Mouse (Mus musculus): ENCODE data around the gene Wdfy1. TPM values are rescaled to one million over a fixed set of nuclear protein-coding genes. Genes with fewer than 3 reads are reported as not detected.

Wdfy1 gene
- total RNA-seq, 4 experiments from 2014 or later: 49.9 to 67.8 (median 54.9) TPM

DNA sequence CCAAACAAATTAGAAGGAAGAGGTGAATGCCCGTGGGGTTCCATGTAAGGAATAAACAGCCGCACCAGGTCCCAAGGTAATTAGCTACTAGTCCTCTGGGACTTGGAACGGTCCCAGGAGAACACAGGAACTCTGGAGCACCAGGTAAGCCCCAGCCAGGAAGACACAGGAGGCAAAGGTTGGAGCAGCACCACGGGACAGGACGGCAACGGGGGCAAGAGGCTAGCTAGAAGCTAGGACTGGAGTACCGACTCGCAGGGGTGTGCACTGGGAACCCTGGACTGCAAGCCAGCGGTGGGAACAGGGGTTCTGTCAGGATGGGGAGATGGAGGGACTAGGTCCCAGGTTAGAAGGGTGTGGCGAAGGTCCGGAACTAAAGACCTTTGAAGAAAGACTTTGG, 15.3 kb downstream of the Wdfy1 start:
- DNase-seq: no peak

DNA sequence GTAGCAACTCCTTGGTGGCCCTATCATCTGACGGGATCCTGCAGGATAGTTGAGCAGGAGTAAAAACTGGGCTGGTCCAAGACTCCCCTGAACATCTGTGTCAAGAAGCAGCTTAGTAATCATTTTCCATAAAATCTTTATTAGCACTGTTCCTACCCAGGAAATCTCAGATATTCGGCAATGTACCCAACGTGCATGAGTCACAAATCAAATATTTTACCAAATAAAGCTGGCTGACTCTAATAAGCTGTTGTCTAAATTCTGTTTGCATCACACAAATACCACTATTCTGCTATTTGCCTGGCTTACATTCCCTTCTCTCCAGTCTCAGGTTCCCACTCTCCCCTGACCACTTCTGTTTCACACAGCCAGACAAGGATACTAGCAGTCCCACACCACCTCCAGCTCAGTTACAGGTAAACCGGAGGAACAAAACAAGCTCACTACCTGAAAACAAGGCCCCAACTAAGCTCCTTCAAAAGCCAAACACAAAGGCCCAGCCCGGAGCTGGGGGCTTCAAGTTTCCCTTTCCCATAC, 16.4 kb downstream of the Wdfy1 start:
- no peak for DNase-seq

DNA sequence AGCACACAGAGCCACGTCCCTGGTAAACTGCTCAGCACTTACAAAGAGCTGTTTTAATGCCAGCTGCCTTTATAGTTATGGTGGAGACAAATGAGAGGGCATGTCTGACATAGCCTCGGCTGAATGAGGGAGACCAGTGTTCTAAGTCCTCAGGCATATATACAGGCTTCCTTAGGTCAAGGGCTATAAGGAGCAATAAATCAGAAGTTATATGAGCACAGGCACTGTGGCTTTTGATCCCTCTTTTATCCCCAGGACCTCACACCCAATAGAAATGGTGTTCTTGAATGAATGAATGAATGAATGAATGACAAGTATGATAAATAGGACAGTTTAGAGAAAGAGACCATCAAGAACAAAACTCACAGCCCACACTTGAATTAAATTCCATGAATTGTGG, 16.9 kb downstream of the Wdfy1 start:
- no peak for DNase-seq

DNA sequence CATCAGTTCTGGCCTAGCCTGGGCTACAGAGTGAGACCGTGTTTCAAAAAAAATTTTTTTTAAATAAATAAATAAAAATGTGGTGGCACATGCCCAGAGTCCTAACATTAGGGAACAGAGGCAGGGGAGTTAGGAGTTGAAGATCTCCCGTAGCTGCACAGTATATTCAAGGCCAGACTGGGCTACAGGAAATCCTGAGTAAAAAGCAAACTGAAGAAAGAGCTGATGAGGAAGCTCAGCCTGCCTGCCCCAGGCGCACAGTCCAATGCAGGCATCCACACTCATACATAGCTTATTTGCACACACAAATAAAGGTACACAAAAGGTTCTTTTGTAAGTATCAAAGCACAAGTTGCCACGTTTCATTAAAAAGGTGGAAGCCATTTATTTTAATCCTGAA, 18.3 kb downstream of the Wdfy1 start:
- no peak for DNase-seq

DNA sequence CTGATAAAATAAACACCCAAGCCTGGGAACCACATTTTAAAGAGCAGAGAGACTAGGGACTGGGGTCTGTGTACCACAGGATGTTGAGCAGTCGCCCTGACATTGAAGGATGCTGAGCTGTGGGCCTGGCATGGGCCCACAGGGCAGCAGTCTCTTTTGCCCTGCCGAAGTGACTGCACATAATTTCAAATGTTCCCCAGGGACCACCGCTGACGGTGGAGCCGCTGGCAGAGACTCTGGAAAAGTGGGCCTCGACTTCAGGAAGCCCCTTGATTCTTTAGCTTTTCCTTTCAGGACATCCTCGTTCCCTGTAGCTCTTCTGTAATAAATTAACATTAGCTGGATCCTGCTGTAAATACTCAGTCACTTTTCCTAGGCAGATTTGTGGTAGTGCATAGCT, 18.8 kb downstream of the Wdfy1 start:
- DNase-seq: no peak

DNA sequence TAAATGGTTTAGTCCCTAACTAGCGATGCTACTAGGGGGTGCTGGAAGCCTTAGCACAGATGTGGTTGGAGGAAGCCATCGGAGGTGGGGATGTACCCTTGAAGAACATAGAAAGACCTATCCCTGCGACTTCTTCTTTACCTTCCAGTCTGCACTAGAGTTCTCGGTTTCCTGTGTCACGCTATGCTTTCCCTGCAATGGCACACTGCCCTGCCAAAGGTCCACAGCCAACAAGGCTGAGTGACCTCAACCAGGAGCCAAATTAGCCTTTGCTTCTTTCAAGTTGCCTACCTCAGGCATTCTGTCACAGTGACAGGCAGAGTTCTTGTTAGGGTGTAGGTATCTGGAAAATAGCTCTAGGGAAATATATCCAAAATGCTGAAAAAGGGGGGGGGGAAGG, 19.5 kb downstream of the Wdfy1 start:
- DNase-seq: no peak

DNA sequence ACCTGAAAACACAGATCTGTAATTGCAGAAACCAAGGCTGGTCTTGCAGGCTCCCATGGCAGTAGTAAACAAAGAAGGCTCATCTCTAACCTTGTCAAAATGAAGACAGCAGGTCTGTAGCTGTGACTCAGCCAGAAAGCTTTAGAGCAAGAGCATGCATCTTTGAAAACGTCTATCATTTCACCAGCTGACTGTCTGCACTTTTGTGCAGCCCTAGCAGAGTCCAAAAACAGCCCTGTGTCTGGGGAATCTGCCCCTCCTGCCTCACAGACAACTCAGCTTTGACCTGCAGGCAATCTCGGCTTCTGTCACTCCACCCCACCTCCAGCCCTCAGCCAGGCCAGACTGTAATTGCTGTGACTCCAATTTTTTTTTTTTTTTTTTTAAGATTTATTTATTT, 20.6 kb downstream of the Wdfy1 start:
- DNase-seq: peak; percentile 49

DNA sequence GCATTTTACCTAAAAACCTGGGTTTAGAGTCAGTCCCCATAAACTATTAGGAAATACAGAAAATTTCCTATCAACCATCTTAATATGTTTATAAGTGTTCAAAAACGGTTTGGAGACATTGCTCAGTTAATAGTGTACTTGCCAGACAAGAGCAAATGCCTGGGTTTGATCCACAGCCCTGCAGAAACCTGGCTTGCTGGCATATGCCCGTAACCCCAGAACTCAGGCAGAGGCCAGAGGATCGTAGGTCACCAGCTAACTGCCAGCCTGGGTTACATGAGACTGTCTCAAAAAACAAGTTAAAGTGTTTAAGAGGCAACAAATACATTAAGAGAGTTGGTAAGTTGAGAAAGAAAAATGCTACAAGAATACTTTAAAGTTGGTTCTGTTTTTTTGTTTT, 21.0 kb downstream of the Wdfy1 start:
- no peak for DNase-seq

DNA sequence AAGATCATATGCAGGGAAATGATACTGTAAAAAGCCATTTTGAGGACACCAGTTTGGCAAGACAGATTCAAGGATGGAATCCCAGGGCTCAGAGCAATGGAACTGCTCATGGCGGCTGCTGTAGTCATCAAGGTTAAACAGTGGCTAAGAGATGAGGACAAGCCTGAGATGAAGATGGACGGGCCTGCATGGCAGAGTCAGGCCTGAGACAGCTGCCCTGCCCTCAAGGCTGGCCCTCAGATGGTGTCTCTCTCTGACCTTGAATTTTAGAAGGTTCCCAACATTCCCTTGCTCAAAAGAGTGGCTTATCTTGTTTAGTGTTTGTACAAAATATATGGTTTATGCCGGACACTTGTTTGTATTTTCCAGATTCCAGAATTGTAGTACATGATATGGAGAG, 22.5 kb downstream of the Wdfy1 start:
- no peak for DNase-seq

DNA sequence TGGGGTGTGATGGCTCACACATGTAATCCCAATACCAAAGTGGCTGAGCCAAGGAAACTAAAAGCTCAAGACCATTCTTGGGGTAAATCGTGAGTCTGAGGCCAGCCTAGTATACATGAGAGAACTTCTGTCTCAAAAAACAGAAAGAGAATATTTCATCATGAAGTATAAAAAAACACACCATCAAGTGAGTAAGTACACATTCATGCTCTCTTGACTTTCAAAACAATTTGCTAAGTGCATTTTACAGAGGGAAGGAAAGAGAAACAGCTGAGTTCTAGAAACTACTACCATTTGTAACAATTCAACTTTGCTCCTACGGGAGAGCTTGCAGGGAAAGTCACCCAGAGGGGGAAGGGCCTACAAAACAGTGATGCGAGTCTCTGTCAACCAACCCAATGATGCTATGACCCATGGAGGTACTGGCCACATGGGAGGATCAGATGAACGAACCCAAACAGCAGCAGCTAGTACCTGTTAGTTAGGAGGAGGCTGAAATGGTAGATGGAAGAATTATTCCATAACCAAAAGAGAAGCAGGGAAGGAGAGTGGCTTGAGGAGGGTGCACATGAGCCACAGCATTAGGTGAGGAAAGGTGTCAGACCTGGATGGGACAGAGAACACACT, 23.1 kb downstream of the Wdfy1 start:
- no peak for DNase-seq

DNA sequence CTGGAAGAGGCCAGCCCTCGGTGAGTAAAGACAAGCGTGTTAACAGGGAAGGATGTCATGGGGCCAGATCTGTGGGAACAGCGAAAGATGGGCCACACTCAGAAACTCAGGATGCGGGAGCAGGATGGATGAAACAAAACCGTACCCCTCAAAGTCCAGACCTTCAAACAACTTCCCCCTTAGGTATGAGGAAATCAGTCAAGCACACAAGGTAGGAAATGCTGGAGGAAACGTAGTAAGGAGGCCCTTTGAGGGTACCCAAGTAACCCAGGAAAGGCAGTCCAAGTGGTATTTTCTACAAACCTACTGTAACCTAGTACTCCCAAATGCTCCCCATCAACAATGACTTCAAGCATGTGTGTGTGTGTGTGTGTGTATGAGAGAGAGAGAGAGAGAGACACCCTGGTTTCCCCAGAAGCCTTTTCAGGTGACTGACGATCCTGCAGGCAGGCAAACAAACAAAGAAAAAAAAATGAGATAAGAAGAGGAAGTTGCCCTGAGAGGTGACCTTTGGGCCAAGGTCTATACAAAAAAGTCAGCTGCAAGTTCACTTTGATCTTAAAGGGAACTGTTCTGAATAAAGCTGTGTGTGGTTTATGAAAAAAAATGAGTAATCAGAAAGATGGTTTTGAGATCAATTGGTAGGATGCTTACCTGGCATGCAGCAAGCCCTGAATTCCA, 23.8 kb downstream of the Wdfy1 start:
- no peak for DNase-seq

DNA sequence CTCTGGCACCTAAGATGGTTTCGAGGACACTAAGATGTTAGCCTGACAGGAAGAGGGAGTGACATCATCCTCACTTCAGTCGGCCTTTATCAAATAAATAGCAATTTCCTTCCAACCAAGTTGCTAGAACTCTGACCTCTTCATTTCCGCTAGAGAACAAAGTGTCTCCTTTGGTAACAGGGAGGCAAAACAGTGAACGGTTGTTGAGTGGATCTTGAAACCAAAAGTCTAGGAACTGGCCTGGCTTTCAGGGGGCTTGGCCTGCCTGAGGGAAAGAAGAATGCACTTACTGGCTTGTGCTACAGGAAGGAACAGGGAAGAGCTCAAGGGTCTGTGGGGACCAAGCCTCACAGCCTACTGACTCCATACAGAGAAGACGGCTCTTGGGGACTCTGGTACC, 24.8 kb downstream of the Wdfy1 start:
- no peak for DNase-seq

DNA sequence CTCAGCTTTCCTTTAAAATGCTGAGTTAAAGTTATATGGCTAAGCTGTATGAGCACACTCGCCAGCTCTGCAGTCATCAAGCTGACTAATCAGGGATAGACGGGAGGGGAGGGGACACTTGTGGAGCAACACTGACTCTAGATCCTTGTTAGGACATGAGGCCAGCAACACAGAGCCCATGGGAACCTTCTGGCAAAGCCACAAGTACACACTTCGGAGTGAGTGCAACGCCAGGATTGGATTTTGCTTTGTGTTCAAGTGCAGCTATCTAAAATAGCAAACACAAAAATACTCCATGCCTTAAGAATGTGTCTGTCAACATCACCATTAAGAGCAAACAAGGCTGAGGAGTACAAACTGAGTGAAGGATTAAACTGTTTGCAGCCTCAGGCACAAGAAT, 29.9 kb downstream of the Wdfy1 start:
- DNase-seq: no peak

DNA sequence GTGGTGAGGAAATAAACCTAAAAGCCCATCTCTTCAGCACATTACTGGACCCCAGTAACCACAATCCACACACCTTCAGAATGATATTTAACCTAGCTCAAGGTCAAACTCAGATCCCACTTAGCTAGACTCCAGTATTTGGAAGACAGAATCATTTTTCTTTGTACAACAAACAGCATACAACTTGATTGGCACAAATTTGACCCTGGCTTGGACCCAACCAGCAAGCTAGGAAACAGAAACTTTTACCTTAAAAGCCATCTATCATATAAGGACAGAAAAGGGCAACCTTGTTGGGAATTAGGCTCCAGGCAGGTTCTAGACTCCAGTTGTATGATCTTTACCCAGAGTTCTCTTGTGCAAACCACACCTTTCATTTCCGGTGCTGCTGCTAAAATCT, 32.6 kb downstream of the Wdfy1 start:
- no peak for DNase-seq

DNA sequence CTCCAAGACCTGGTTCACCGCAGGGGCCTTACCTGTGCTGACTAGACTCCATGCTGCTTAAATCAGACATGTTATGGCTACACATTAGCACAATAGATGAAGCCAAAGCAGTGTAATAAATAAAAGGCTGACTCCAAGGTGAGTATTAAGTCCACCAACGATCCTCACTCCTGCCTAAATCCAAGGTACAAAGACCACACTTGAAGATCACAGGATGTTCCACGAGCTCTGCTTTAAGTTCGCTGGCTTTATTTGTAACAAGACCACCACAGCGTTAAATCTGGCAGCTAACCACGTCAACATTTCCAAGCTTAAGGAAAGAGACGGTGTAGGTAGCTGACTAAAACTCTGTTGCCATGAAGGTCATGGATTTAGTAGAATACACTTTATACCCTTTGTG, 33.0 kb downstream of the Wdfy1 start:
- DNase-seq: no peak

DNA sequence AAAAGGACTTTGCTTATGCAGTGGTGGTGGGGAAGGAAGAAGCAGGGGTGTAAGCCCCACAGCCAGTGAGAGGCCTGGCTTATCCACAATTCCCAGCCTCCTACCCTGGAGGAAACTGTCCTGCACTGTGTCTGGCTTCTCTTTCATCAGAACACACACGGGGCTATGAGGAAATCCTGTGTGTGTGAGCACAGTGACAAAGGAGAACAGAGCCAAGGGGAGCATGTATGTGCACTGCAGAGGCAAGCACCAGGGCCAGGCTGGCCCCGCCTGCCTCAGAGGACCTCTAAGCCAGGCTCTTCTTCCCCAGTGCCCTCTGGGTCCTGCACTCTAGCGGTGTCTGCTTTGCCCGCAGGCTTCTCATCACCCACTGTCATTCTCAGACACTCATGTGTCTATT, 34.9 kb downstream of the Wdfy1 start:
- no peak for DNase-seq

DNA sequence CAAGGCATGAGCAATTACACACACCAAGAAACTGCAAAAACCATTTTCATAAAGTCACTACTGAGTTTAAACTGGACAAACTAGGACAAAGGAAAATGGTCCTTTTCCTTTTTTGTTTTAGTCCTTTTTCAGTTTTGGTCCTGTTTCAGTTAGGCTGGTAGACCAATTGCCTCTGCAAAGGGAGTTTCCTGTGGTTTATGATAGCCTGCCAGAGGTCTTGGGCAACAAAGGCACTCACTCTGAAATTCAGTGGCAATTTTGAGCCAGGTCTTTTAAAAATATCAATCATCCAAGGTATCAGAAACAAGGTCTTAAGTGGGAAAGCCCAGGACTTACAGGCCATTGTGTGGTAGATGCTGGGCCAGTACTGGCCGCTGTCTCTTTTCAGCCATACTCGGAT, 36.2 kb downstream of the Wdfy1 start:
- no peak for DNase-seq

DNA sequence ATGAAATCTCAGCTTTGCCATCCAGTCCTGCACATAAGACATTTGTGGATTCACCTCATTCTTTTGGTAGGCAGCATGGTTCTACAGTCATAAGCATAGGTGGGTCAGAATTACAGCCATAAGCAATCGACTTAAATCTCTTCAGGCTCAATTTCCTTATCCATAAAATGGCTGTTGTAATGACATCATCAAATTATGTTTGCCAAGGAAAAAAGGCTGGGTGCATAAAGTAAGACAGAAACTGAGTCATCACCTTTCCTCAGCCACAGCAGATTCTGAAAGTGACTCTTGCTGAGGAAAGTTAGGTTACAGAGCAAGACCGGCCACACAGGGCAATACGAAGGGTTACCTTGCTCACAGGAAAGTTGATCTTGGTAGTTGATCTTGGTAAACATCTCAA, 39.5 kb downstream of the Wdfy1 start:
- DNase-seq: no peak

DNA sequence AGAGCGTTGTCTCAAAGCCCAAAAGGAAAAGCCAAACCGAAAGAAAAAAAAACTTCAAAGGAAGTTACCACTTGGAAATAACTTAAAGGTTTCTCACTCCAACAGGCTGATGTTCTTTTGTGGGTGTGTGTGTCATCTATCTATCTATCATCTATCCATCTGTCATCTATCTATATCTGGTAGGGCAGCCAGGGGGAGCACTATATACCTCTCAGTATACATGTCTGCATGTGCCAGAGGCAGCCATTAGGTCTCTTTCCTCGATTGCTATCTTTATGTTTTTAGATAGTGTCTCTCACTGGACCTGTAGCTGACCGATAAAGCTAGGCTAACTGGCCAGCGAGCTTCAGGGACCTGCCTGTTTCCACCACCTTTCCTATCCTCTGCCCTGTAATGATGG, 41.1 kb downstream of the Wdfy1 start:
- no peak for DNase-seq

DNA sequence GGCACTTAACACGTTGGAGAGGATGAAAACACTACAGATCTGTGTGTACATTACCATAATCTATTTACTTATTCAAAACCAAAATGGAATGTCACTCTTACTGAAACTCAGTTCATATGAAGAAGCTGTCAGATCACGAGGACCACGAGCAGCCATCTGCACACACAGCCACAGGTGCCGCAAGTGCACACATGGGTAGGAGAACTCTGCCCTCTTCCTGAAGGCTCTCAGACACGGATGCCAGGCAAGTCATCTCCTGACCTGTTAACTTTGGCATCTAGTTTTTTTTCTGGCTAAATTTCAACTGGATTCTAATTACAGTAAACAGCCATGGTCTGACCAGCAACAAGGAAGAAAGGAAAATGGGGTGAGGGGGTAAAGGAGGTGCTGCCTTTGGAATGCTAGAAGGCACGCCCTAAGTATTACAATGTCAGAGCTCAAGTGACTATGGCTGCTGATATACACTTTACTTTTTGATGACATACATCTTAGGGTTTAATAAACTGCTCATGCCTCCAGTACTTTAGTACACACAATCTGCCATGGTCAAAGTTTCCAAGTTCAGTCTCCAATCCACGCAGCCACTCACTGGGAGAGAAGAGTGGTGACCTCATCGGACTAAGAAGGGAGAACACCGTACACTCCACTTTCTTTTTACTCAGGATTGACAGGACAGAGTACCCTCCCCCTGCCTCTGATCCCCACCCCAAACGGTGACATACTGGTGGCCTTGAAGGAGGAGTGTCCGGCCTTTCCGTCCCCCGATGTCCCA, 61.6 kb downstream of the Wdfy1 start:
- DNase-seq: no peak

DNA sequence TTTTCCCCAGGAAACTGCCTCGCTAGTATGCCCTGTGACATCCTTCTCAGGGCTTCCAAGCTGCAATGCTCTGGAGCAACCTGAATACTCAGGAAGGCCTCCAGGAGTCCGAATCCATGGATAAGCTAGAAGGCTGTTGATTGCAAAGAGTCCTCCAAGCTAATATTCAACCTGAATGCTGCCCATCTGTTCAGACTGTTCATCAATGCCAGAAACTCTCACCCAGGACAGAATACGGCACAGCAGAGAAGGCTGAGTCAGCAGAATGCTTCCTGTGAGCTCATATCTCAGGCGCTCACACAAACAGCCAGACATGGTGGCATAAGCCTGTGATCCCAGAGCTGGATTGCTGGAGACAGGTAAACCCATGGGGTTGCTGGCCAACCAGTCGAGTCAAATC, 62.9 kb downstream of the Wdfy1 start:
- no peak for DNase-seq

DNA sequence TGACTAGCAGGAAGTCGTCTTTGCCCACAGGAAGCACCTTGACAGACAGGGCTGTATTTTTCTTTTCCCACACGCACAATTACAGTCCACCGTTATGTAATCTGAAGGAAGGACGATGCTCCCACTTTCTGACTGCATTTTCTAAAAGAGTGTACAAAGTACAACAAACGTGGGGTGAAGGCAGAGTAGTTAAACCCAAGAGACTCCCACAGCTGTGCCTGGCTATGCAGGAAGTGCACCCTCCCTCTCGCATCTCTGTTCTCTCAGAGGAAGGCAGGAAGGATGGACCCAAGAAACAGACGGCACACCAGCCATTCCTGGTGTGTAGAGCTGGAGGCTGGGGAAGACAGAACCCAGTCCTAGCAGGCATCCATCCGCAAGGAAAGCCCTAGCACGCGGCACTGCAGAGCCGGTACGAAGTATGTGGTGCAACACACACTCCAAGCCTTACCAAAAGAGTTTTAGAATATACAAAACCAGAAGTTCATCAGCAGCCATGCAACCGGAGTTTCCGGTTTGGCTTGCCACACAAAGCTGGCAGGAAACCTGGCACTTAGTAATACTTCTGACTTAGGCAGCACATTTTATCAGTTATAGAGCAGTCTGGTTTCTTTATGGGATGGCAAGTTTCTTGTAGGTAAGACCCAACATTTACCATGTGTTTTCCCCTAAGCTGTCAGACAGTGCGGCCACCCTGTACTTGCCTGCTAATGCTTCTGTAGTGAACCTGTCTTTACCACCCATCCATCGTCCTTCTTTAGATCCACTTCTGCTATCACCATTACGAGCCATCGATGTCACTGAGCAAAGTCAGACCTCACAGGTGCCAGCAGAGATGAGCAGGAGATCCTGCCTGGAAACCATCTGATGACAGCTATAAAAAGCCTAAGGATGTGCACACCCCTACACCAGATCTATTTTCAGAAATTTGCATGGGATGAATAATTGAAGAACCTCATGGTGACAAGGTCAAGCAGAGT, 64.5 kb downstream of the Wdfy1 start:
- no peak for DNase-seq

DNA sequence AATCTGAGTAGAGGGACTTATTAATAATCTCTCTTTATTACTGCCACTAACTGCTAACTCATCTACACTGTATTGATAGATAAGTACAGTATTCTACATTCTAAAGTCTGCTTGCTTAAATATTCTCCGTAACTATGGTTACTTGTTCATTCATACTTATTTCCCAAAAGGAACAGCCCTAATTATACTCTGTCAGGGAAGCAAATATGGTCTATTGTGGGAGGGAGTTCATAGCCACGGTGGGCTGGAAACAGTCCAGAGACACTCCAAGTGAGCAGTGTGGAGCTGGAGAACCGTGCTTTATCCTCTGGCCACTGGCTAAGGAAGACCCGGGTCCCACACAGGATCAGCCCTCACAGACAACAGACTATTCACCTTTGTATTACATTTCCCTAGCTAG, 65.3 kb downstream of the Wdfy1 start:
- no peak for DNase-seq

Measured in adrenal gland, adult 8-10 months (tissue).